Mouse (Mus musculus): ENCODE measurements around the gene H2-T22. TPM values are rescaled to one million over a fixed set of nuclear protein-coding genes. Genes with fewer than 3 reads are reported as not detected.
"Not testable (repeated sequence)": the region's sequence is repeated elsewhere in the genome, so short reads cannot be mapped to it uniquely, and the experiment has no call there.

Gene H2-T22
- polyA plus RNA-seq, 1 experiment, result 89.0 TPM

GRCm38 (mm10) chr17:36035010-36035638, 7.4 kb downstream of the H2-T22 start:
- not testable (repeated sequence) for H3K4me3 ChIP-seq (ENCODE audit: insufficient read depth, low read length); H3K27ac ChIP-seq (ENCODE audit: insufficient read depth, low read depth, low read length); H3K4me1 ChIP-seq (ENCODE audit: control insufficient read depth, insufficient read depth, low read length)

GRCm38 (mm10) chr17:36034524-36034923, 8.0 kb downstream of the H2-T22 start:
- H3K27ac ChIP-seq (ENCODE audit: insufficient read depth, low read depth, low read length); H3K4me1 ChIP-seq (ENCODE audit: control insufficient read depth, insufficient read depth, low read length); H3K4me3 ChIP-seq (ENCODE audit: insufficient read depth, low read length): not testable (repeated sequence)

- H3K4me1 ChIP-seq (ENCODE audit: control insufficient read depth, insufficient read depth, low read length), result not testable (repeated sequence)
- H3K27ac ChIP-seq (ENCODE audit: insufficient read depth, low read depth, low read length), result peak within 1 kb of the TSS; percentile 19; the same call in 1 of the 2 replicates
- peak within 1 kb of the TSS; percentile 75 for H3K4me3 ChIP-seq (ENCODE audit: insufficient read depth, low read length)
Observed at GRCm38 (mm10) chr17:36032351-36032875, 10.1 kb downstream of the H2-T22 start, which contains the start of gene H2-T23. TSS of gene H2-T23 (minus strand) at chr17:36032855.

GRCm38 (mm10) chr17:36031583-36032331, 10.8 kb downstream of the H2-T22 start:
- TF ChIP-seq CTCF (IDR thresholded peaks at IDR 0.05; ENCODE audit: low read depth, low read length), result peak; percentile 30; the same call in 1 of the 2 replicates

GRCm38 (mm10) chr17:36030703-36031582, 11.6 kb downstream of the H2-T22 start:
- H3K4me1 ChIP-seq (ENCODE audit: control insufficient read depth, insufficient read depth, low read length); H3K27ac ChIP-seq (ENCODE audit: insufficient read depth, low read depth, low read length): not testable (repeated sequence)
- H3K4me3 ChIP-seq (ENCODE audit: insufficient read depth, low read length), result peak overlapping the region; percentile 75; the same call in 1 of the 2 replicates

More at GRCm38 (mm10) chr17:36031583-36032331, 10.8 kb downstream of the H2-T22 start:
- H3K4me1 ChIP-seq (ENCODE audit: control insufficient read depth, insufficient read depth, low read length), result not testable (repeated sequence)
- Histone ChIP-seq H3K4me3 (ENCODE audit: insufficient read depth, low read length) (peak overlapping the region; percentile 75), H3K27ac (ENCODE audit: insufficient read depth, low read depth, low read length) (peak overlapping the region; percentile 19; the same call in 1 of the 2 replicates)

GRCm38 (mm10) chr17:36030046-36030702, 12.4 kb downstream of the H2-T22 start:
- not testable (repeated sequence) for H3K4me3 ChIP-seq (ENCODE audit: insufficient read depth, low read length); H3K4me1 ChIP-seq (ENCODE audit: control insufficient read depth, insufficient read depth, low read length); H3K27ac ChIP-seq (ENCODE audit: insufficient read depth, low read depth, low read length)

- Histone ChIP-seq H3K27ac (ENCODE audit: insufficient read depth, low read depth, low read length) (no peak overlapping the region), H3K4me1 (ENCODE audit: control insufficient read depth, insufficient read depth, low read length) (peaks cover 14% of the 10 kb centered on the region), H3K4me3 (ENCODE audit: insufficient read depth, low read length) (no peak overlapping the region)
- TF ChIP-seq POLR2A (IDR thresholded peaks at IDR 0.05; ENCODE audit: borderline replicate concordance, low read depth, low read length) (no peak), CTCF (IDR thresholded peaks at IDR 0.05; ENCODE audit: low read depth, low read length) (no peak)
Observed at GRCm38 (mm10) chr17:36028879-36029619, 13.5 kb downstream of the H2-T22 start.

GRCm38 (mm10) chr17:36027663-36028062, 14.9 kb downstream of the H2-T22 start:
- peaks cover 25% of the 10 kb centered on the region for H3K4me1 ChIP-seq (ENCODE audit: control insufficient read depth, insufficient read depth, low read length)
- no peak overlapping the region for H3K27ac ChIP-seq (ENCODE audit: insufficient read depth, low read depth, low read length)
- no peak for TF ChIP-seq CTCF (IDR thresholded peaks at IDR 0.05; ENCODE audit: low read depth, low read length)
- TF ChIP-seq POLR2A (IDR thresholded peaks at IDR 0.05; ENCODE audit: borderline replicate concordance, low read depth, low read length), result no peak

GRCm38 (mm10) chr17:36025901-36026300, 16.6 kb downstream of the H2-T22 start:
- Histone ChIP-seq H3K27ac (ENCODE audit: insufficient read depth, low read depth, low read length) (no peak overlapping the region), H3K4me1 (ENCODE audit: control insufficient read depth, insufficient read depth, low read length) (peaks cover 31% of the 10 kb centered on the region), H3K4me3 (ENCODE audit: insufficient read depth, low read length) (no peak overlapping the region)
- no peak for TF ChIP-seq POLR2A (IDR thresholded peaks at IDR 0.05; ENCODE audit: borderline replicate concordance, low read depth, low read length)
- no peak for TF ChIP-seq CTCF (IDR thresholded peaks at IDR 0.05; ENCODE audit: low read depth, low read length)

More at GRCm38 (mm10) chr17:36027663-36028062, 14.9 kb downstream of the H2-T22 start:
- H3K4me3 ChIP-seq (ENCODE audit: insufficient read depth, low read length), result no peak overlapping the region

Data from bone marrow macrophage, adult 2 months (primary cell).